Mouse (Mus musculus): ENCODE measurements around the gene Alyref. TPM values are rescaled to one million over a fixed set of nuclear protein-coding genes. Genes with fewer than 3 reads are reported as not detected.
"Not testable (repeated sequence)": the region's sequence is repeated elsewhere in the genome, so short reads cannot be mapped to it uniquely, and the experiment has no call there.

Gene Alyref
- polyA plus RNA-seq, 1 experiment from 2014 or later = 162 TPM

DNA sequence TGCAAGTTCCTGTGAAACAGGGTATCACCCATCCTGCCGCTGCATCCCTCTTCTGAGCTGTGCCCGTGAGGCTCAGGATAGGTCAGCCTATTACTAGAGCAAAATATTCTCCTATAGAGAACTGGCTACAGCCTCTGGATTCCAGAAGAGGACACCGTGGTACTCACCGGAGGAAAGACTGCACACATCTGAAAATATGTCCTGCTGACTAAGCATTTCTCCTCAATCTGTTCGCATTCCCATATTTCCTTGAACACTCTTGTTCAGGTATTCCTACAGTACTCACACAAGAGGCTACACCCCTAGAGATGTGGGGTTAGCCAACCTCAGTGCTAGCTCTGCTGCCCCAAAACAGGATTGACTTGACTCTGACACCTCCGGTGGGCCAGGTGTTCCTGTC, 29.8 kb downstream of the Alyref start:
- Histone ChIP-seq H3K27ac (ENCODE audit: low read depth) (no peak overlapping the region), H3K27me3 (ENCODE audit: insufficient read depth, low read length) (no peaks in the 10 kb centered on the region), H3K9me3 (ENCODE audit: low read length) (no peaks in the 10 kb centered on the region), H3K36me3 (replicated peaks; ENCODE audit: insufficient read depth, low read length) (peaks cover 68% of the 10 kb centered on the region), H3K4me3 (ENCODE audit: low read depth, low read length) (no peak overlapping the region), H3K4me1 (ENCODE audit: insufficient read depth) (peaks cover 16% of the 10 kb centered on the region; the same call in 1 of the 2 replicates), H3K4me2 (ENCODE audit: low read depth, low read length) (no peak overlapping the region), H3K9ac (replicated peaks) (no peak overlapping the region)
- DNase-seq (no peak), ATAC-seq (no peak)
- WGBS (ENCODE audit: insufficient replicate concordance) = 87% methylated on average over 6 of the region's 6 CpGs
- TF ChIP-seq EP300 (IDR thresholded peaks at IDR 0.05; ENCODE audit: low read depth) (no peak), CTCF (IDR thresholded peaks at IDR 0.05; ENCODE audit: low read depth) (no peak)

DNA sequence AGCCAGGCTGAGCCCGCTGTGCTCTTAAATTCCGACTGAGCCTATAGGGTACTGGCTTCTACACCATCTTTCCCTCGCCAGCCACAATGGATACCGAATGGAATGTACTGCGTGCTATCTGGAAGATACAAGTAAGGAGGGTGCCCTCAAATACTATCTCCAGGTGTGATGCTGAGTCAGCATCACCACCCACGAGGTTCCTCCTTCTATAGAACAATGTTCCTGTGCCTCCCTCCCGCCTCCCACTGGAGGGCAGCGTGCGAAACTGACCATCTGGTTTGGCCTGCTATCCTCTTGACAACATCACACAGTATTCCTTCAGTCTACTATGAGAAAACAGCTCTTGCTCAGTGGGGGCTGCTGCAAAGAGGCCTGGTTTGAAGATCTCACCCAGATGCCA, 33.1 kb downstream of the Alyref start:
- Histone ChIP-seq H3K9ac (replicated peaks) (no peak overlapping the region), H3K27me3 (ENCODE audit: insufficient read depth, low read length) (no peaks in the 10 kb centered on the region), H3K4me1 (ENCODE audit: insufficient read depth) (0 out of 2 replicates have a peak, but pooled peaks cover 3% of the 10 kb centered on the region), H3K9me3 (ENCODE audit: low read length) (no peaks in the 10 kb centered on the region), H3K4me3 (ENCODE audit: low read depth, low read length) (no peak overlapping the region), H3K27ac (ENCODE audit: low read depth) (no peak overlapping the region), H3K4me2 (ENCODE audit: low read depth, low read length) (no peak overlapping the region), H3K36me3 (replicated peaks; ENCODE audit: insufficient read depth, low read length) (peaks cover 90% of the 10 kb centered on the region)
- TF ChIP-seq CTCF (IDR thresholded peaks at IDR 0.05; ENCODE audit: low read depth) = 0 out of 2 replicates have a peak, but pooled peaks have one; percentile 3
- no peak for TF ChIP-seq EP300 (IDR thresholded peaks at IDR 0.05; ENCODE audit: low read depth)
- DNase-seq (no peak), ATAC-seq (no peak)
- 84% methylated on average over 9 of the region's 9 CpGs for WGBS (ENCODE audit: insufficient replicate concordance)

DNA sequence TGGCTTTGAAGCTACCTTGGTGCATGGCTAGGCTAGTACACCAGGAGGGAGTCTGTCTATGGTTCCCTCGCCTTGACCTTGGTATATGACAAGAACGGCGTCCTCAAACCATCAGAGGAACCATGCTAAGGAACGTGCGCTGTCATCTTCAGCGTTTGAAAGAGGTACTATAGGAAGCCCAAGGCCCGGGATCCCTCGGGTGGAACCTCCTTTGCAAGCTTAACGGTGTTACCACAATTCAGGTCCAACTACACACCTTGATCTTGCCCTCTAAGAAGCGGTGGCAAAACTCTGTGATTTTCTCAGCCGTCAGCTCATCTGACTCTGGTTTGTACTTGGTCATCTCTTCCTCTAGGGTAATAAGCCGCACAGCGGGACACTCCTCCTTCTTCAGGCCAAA, 35.2 kb downstream of the Alyref start:
- no peaks in the 10 kb centered on the region for H3K27me3 ChIP-seq (ENCODE audit: insufficient read depth, low read length)
- H3K4me2 ChIP-seq (ENCODE audit: low read depth, low read length) = no peak overlapping the region
- H3K9ac ChIP-seq (replicated peaks) = no peak overlapping the region
- H3K4me1 ChIP-seq (ENCODE audit: insufficient read depth) = no peaks in the 10 kb centered on the region
- no peak overlapping the region for H3K4me3 ChIP-seq (ENCODE audit: low read depth, low read length)
- H3K9me3 ChIP-seq (ENCODE audit: low read length) = no peaks in the 10 kb centered on the region
- no peak for ATAC-seq
- TF ChIP-seq CTCF (IDR thresholded peaks at IDR 0.05; ENCODE audit: low read depth) = no peak
- no peak for TF ChIP-seq EP300 (IDR thresholded peaks at IDR 0.05; ENCODE audit: low read depth)
- no peak overlapping the region for H3K27ac ChIP-seq (ENCODE audit: low read depth)
- no peak for DNase-seq
- H3K36me3 ChIP-seq (replicated peaks; ENCODE audit: insufficient read depth, low read length) = peaks cover 84% of the 10 kb centered on the region
- 92% methylated on average over 13 of the region's 13 CpGs for WGBS (ENCODE audit: insufficient replicate concordance)

DNA sequence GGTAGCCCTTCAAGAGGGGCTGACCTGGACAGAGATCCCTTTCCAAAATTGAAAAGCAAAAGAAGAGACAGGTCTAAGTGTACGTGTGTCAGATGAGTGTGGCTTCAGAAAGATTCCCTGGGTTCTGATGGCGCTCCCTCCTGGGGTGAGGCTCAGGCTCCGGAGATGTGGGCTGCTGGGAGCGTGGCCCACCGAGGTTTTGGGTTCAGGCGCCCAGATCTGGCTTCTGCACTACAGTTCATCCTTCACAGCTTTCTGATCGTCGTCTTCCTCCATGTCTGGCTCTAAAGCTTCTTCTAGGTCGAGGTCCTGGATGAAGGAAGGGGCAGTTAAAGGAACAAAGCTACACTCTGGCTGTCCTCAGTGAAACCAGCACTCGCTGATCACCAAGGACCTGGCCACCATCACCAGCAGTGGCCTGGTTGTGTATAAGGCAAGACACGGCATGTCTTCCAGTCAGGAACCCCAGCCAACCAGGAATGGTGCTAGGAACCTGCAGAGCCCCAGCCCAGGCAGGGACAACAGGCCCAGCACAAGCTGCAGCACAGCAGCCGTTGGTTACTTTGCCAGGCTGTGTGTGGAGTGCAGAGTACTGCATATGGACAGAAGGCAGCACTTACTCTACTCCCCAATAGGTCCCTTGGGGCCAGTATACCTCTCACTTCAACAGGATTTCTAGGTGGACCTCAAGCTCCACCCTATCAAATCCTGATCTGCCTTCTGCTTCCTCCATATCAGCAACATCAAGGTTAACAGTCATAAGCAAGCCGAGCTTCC, 37.0 kb downstream of the Alyref start:
- Histone ChIP-seq H3K36me3 (replicated peaks; ENCODE audit: insufficient read depth, low read length) (peaks cover 65% of the 10 kb centered on the region), H3K4me1 (ENCODE audit: insufficient read depth) (no peaks in the 10 kb centered on the region), H3K4me3 (ENCODE audit: low read depth, low read length) (no peak overlapping the region), H3K4me2 (ENCODE audit: low read depth, low read length) (no peak overlapping the region), H3K9ac (replicated peaks) (no peak overlapping the region), H3K27ac (ENCODE audit: low read depth) (no peak overlapping the region), H3K9me3 (ENCODE audit: low read length) (no peaks in the 10 kb centered on the region), H3K27me3 (ENCODE audit: insufficient read depth, low read length) (no peaks in the 10 kb centered on the region)
- whole genome bisulfite sequencing (ENCODE audit: insufficient replicate concordance) = 81% methylated on average over 13 of the region's 13 CpGs
- DNase-seq = no peak
- TF ChIP-seq EP300 (IDR thresholded peaks at IDR 0.05; ENCODE audit: low read depth) (no peak), CTCF (IDR thresholded peaks at IDR 0.05; ENCODE audit: low read depth) (no peak)
- ATAC-seq = no peak

DNA sequence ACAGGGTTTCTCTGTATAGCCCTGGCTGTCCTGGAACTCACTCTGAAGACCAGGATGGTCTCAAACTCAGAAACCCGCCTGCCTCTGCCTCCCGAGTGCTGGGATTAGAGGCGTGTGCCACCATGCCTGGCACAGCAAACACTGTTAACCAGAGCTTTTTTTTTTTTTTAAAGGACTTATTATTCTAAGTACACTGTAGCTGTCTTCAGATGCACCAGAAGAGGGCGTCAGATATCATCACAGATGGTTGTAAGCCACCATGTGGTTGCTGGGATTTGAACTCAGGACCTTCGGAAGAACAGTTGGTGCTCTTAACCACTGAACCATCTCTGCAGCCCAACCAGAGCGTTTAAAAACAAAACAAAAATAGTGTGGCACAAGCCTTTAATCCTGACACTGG, 39.3 kb downstream of the Alyref start:
- H3K4me1 ChIP-seq (ENCODE audit: insufficient read depth); H3K4me2 ChIP-seq (ENCODE audit: low read depth, low read length); DNase-seq; H3K9ac ChIP-seq (replicated peaks); ATAC-seq; H3K9me3 ChIP-seq (ENCODE audit: low read length); H3K27me3 ChIP-seq (ENCODE audit: insufficient read depth, low read length); H3K27ac ChIP-seq (ENCODE audit: low read depth); H3K4me3 ChIP-seq (ENCODE audit: low read depth, low read length): not testable (repeated sequence)
- peaks cover 44% of the 10 kb centered on the region for H3K36me3 ChIP-seq (replicated peaks; ENCODE audit: insufficient read depth, low read length)
- WGBS (ENCODE audit: insufficient replicate concordance) = 80% methylated on average over 6 of the region's 6 CpGs

DNA sequence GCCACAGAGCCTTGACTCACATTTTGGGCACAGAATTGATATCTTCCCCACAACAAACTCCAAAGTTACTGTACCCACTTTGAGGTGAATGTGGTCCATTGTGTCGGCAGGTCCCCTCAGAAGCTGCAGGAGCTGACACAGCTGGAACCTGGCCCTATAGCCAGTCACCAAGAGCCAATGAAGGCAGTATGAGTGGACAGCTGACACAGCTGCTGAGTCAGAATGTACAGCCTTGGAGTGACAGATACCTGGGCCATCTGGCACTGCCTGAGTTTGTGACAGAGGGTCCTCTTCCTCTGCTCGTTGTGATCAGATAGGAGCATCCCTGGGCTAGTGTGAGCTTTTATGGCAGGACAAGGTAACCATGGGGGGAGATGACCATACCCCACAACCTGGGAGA, 42.9 kb downstream of the Alyref start:
- TF ChIP-seq EP300 (IDR thresholded peaks at IDR 0.05; ENCODE audit: low read depth) = no peak
- TF ChIP-seq CTCF (IDR thresholded peaks at IDR 0.05; ENCODE audit: low read depth) = no peak
- Histone ChIP-seq H3K27ac (ENCODE audit: low read depth) (peak overlapping the region; percentile 35), H3K9me3 (ENCODE audit: low read length) (no peaks in the 10 kb centered on the region), H3K4me3 (ENCODE audit: low read depth, low read length) (no peak overlapping the region), H3K27me3 (ENCODE audit: insufficient read depth, low read length) (no peaks in the 10 kb centered on the region), H3K4me1 (ENCODE audit: insufficient read depth) (peaks cover 8% of the 10 kb centered on the region), H3K4me2 (ENCODE audit: low read depth, low read length) (no peak overlapping the region), H3K36me3 (replicated peaks; ENCODE audit: insufficient read depth, low read length) (peaks cover 9% of the 10 kb centered on the region), H3K9ac (replicated peaks) (no peak overlapping the region)
- ATAC-seq (peak; percentile 47), DNase-seq (no peak)
- 41% methylated on average over 2 of the region's 2 CpGs for WGBS (ENCODE audit: insufficient replicate concordance)
